ENCODE assay signal across 26 mouse cellular contexts in the genomic region with DNA sequence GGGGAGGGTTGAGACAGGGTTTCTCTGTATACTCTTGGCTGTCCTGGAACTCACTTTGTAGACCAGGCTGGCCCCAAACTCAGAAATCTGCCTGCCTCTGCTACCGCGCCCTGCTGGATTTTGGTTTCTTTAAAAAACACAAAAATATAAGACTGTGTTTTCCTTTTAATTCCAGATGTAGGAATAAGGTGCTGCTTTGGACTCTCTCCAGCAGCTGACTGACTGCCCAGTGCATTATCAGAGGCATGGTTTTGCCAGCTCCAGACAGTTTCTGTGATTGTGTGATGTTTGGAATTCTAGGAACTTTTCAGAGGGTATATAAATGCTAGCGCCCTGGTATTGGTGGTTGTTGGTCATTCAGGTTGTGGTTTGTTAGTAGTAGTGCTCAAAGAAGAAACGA. TPM values are rescaled to one million over a fixed set of nuclear protein-coding genes. Genes with fewer than 3 reads are reported as not detected.
DNase-seq lines count a peak whose midpoint lies in the region; ATAC-seq and TF ChIP-seq lines count a peak whose summit lies in the region.
"Had no signal": no experiment of that assay in that cellular context is flagged by ENCODE, and none has a peak within 500 bp of the region (broad histone marks: within the 10 kb centered on the region; RNA-seq: fewer than 3 reads in every experiment).

No protein-coding gene starts in this region.

- TF ChIP-seq POLR2A in heart, adult 2 months (IDR thresholded peaks at IDR 0.05; ENCODE audit: insufficient read depth, low read depth, low read length): no peak
- TF ChIP-seq POLR2A in CH12.LX (IDR thresholded peaks at IDR 0.05; ENCODE audit: low read depth, low read length): no peak
- no peak for TF ChIP-seq POLR2A in thymus, adult 2 months (IDR thresholded peaks at IDR 0.05; ENCODE audit: control insufficient read depth, extremely low read depth, insufficient read depth, low read length, poor library complexity)

- no peak overlapping the region for H3K9ac ChIP-seq in heart, adult 2 months (ENCODE audit: low read depth, low read length)
- peak overlapping the region; percentile 54 for H3K9ac ChIP-seq in CH12.LX (ENCODE audit: insufficient read depth, low read depth)
- peak overlapping the region; percentile 98; the same call in 1 of the 2 replicates for H3K9ac ChIP-seq in liver, embryonic 13.5 days
- no peak overlapping the region for H3K9ac ChIP-seq in hindbrain, embryonic 16.5 days (ENCODE audit: low read depth, low read length)
- H3K9ac ChIP-seq: embryonic facial prominence, embryonic 13.5 days; heart, embryonic 12.5 days; hindbrain, embryonic 13.5 days had no signal

- H3K4me3 ChIP-seq in heart, adult 2 months: no peak overlapping the region
- no peak overlapping the region for H3K4me3 ChIP-seq in CH12.LX (replicated peaks in 1 of 3; ENCODE audit: low read depth in 2 of 3, low read length in 2 of 3, poor library complexity in 1 of 3)
- H3K4me3 ChIP-seq in liver, embryonic 13.5 days (replicated peaks): 0 out of 2 replicates have a peak overlapping the region, but pooled peaks have one; percentile 8
- H3K4me3 ChIP-seq in hindbrain, embryonic 16.5 days (ENCODE audit: low read length): no peak overlapping the region
- no peak overlapping the region for H3K4me3 ChIP-seq in thymus, adult 2 months (ENCODE audit: control insufficient read depth, insufficient read depth, low read length)
- H3K4me3 ChIP-seq: embryonic facial prominence, embryonic 13.5 days; heart, embryonic 12.5 days; hindbrain, embryonic 13.5 days; midbrain, embryonic 10.5 days had no signal

- H3K27me3 ChIP-seq in heart, adult 2 months (ENCODE audit: control insufficient read depth, insufficient read depth, low read length): no peaks in the 10 kb centered on the region
- no peaks in the 10 kb centered on the region for H3K27me3 ChIP-seq in CH12.LX (replicated peaks)
- no peaks in the 10 kb centered on the region for H3K27me3 ChIP-seq in liver, embryonic 13.5 days
- no peaks in the 10 kb centered on the region for H3K27me3 ChIP-seq in hindbrain, embryonic 16.5 days (replicated peaks; ENCODE audit: control insufficient read depth, insufficient read depth, low read length)
- H3K27me3 ChIP-seq in thymus, adult 2 months (ENCODE audit: control insufficient read depth, insufficient read depth, low read length): no peaks in the 10 kb centered on the region
- H3K27me3 ChIP-seq: embryonic facial prominence, embryonic 13.5 days; heart, embryonic 12.5 days; hindbrain, embryonic 13.5 days had no signal

- TF ChIP-seq RAD21 in CH12.LX (IDR thresholded peaks at IDR 0.05; ENCODE audit: low read depth, low read length): no peak

- peak overlapping the region; percentile 86; the same call in 1 of the 2 replicates for H3K4me2 ChIP-seq in CH12.LX (ENCODE audit: insufficient read depth, low read depth, poor library complexity, severe bottlenecking)
- H3K4me2 ChIP-seq in liver, embryonic 13.5 days: peak overlapping the region; percentile 84
- no peak overlapping the region for H3K4me2 ChIP-seq in hindbrain, embryonic 16.5 days (ENCODE audit: low read length)
- H3K4me2 ChIP-seq: embryonic facial prominence, embryonic 13.5 days; heart, embryonic 12.5 days; hindbrain, embryonic 13.5 days had no signal

- peaks cover 2% of the 10 kb centered on the region for H3K4me1 ChIP-seq in heart, adult 2 months (ENCODE audit: control insufficient read depth, insufficient read depth, low read length)
- H3K4me1 ChIP-seq in CH12.LX (ENCODE audit: control insufficient read depth in 1 of 2, insufficient read depth in 2 of 2): peaks cover 0 to 22% of the 10 kb centered on the region in 2 experiments; a peak in 3 of 4 replicates
- H3K4me1 ChIP-seq in liver, embryonic 13.5 days (replicated peaks): peaks cover 51% of the 10 kb centered on the region
- peaks cover 12% of the 10 kb centered on the region for H3K4me1 ChIP-seq in hindbrain, embryonic 16.5 days (ENCODE audit: control insufficient read depth, insufficient read depth, low read depth, low read length)
- peaks cover 3% of the 10 kb centered on the region for H3K4me1 ChIP-seq in thymus, adult 2 months (replicated peaks; ENCODE audit: control insufficient read depth, insufficient read depth, low read length)

- H3K27ac ChIP-seq in heart, adult 2 months: peak overlapping the region; percentile 99
- H3K27ac ChIP-seq in CH12.LX (ENCODE audit: insufficient read depth, low read depth): no peak overlapping the region
- peak overlapping the region; percentile 98 for H3K27ac ChIP-seq in liver, embryonic 13.5 days
- no peak overlapping the region for H3K27ac ChIP-seq in hindbrain, embryonic 16.5 days (ENCODE audit: low read depth, low read length)
- no peak overlapping the region for H3K27ac ChIP-seq in thymus, adult 2 months (ENCODE audit: control insufficient read depth, insufficient read depth, low read length)
- H3K27ac ChIP-seq: embryonic facial prominence, embryonic 13.5 days; hindbrain, embryonic 13.5 days; kidney, postnatal 0 days; midbrain, embryonic 10.5 days had no signal

- H3K9me3 ChIP-seq in CH12.LX (replicated peaks; ENCODE audit: low read length): no peaks in the 10 kb centered on the region
- no peaks in the 10 kb centered on the region for H3K9me3 ChIP-seq in liver, embryonic 13.5 days (replicated peaks)
- H3K9me3 ChIP-seq in hindbrain, embryonic 16.5 days (ENCODE audit: control insufficient read depth, low read length): no peaks in the 10 kb centered on the region
- H3K9me3 ChIP-seq: embryonic facial prominence, embryonic 13.5 days; heart, embryonic 12.5 days; hindbrain, embryonic 13.5 days; midbrain, embryonic 10.5 days had no signal

- dilution Hi-C loops in CH12.LX (cut with MboI; ENCODE audit: extremely low pct_ligation_motif_present, extremely low pct_unique_long_range_greater_than_20kb, low sequenced_read_pairs): no loop called here

- TF ChIP-seq CTCF in heart, adult 2 months (IDR thresholded peaks at IDR 0.05): no peak
- TF ChIP-seq CTCF in CH12.LX (conservative IDR thresholded peaks at IDR 0.05 in 1 of 2, IDR thresholded peaks at IDR 0.05 in 1 of 2; ENCODE audit: low read depth in 2 of 2, low read length in 2 of 2): no peak
- no peak for TF ChIP-seq CTCF in thymus, adult 2 months (IDR thresholded peaks at IDR 0.05; ENCODE audit: borderline replicate concordance, control insufficient read depth, extremely low read depth, insufficient read depth, low read length, poor library complexity)

- no peak for TF ChIP-seq EP300 in heart, adult 2 months (IDR thresholded peaks at IDR 0.05; ENCODE audit: insufficient read depth, low read depth, low read length)
- TF ChIP-seq EP300 in CH12.LX (IDR thresholded peaks at IDR 0.05; ENCODE audit: low read length): no peak

- H3K79me2 ChIP-seq in heart, adult 2 months (replicated peaks; ENCODE audit: control insufficient read depth, insufficient read depth, low read length): no peaks in the 10 kb centered on the region
- H3K79me2 ChIP-seq in CH12.LX (replicated peaks; ENCODE audit: control insufficient read depth, extremely low read depth, insufficient read depth, poor library complexity, severe bottlenecking): peaks cover 21% of the 10 kb centered on the region

- no peak for ATAC-seq in liver, embryonic 13.5 days (ENCODE audit: low read depth)
- ATAC-seq in hindbrain, embryonic 16.5 days: no peak
- ATAC-seq: forebrain, embryonic 16.5 days; inflammation-experienced regulatory T-cells, adult 6 months had no signal

- intact Hi-C loops in heart, adult 2 months (cut with DNase I): no loop called here
- intact Hi-C loops in heart, postnatal 25 days (cut with DNase I): no loop called here

- in situ Hi-C loops in CH12.LX (cut with MboI; ENCODE audit: low pct_ligation_motif_present, low pct_unique_long_range_greater_than_20kb, low sequenced_read_pairs): no loop called here

- DNase-seq in heart, adult 2 months: no peak
- no peak for DNase-seq in heart, postnatal 25 days (ENCODE audit: low spot score)
- DNase-seq in 3T3-L1 (ENCODE audit: low read depth, low spot score) (peak; percentile 48), CH12.LX (ENCODE audit: extremely low read depth) (no peak)
- no peak for DNase-seq in liver, embryonic 13.5 days
- DNase-seq in thymus, adult 2 months: no peak
- DNase-seq in lung, postnatal 25 days (ENCODE audit: low spot score): no peak
- DNase-seq: cerebellum, adult 11 months; cerebellum, postnatal 36 days; embryo, embryonic 11 days; gastrocnemius, postnatal 25 days; heart, postnatal 14 days; kidney, adult 2 months; layer of hippocampus, adult 9-11 months; right cerebral cortex, postnatal 14 days; thymus, postnatal 25 days had no signal

- 78% methylated on average over 4 of the region's 4 CpGs for WGBS in heart, adult 2 months
- WGBS in liver, embryonic 13.5 days (ENCODE audit: insufficient replicate concordance): 90% methylated on average over 4 of the region's 4 CpGs
- 94% methylated on average over 4 of the region's 4 CpGs for WGBS in hindbrain, embryonic 16.5 days
- 95% methylated on average over 4 of the region's 4 CpGs for WGBS in thymus, adult 2 months

- peaks cover 2% of the 10 kb centered on the region for H3K36me3 ChIP-seq in heart, adult 2 months (ENCODE audit: control insufficient read depth, insufficient read depth, low read length)
- peaks cover 6 to 16% of the 10 kb centered on the region in 2 experiments for H3K36me3 ChIP-seq in CH12.LX (replicated peaks in 1 of 2; ENCODE audit: control insufficient read depth in 1 of 2, insufficient read depth in 1 of 2, low read length in 1 of 2)
- H3K36me3 ChIP-seq in liver, embryonic 13.5 days: peaks cover 24% of the 10 kb centered on the region
- H3K36me3 ChIP-seq in hindbrain, embryonic 16.5 days (ENCODE audit: control insufficient read depth, insufficient read depth, low read length): no peaks in the 10 kb centered on the region
- H3K36me3 ChIP-seq in thymus, adult 2 months (ENCODE audit: control insufficient read depth, insufficient read depth, low read length): no peaks in the 10 kb centered on the region

RNA-seq across cellular contexts. Expression of a gene that starts 2.4 kb away (rescaled TPM):
- 10 to 100 TPM; 62.8 to 72.5 TPM for total RNA-seq in heart, adult 2 months (2021)
- polyA plus RNA-seq in heart, adult 2 months (2012; rRNA removed): 47.6 and 61.2 TPM in 2 replicates
- 10 to 100 TPM; 61.4 to 62.1 TPM for total RNA-seq in heart, postnatal 25 days (2021)
- total RNA-seq in CH12.LX (2012; rRNA removed) (25.4 and 28.5 TPM in 2 replicates), CH12.LX (2014; rRNA removed) (35.5 and 37.7 TPM in 2 replicates)
- 37.6 and 45.5 TPM in 2 replicates for polyA plus RNA-seq in CH12.LX (2012; ENCODE audit: insufficient read length, low read depth)
- polyA plus RNA-seq in liver, embryonic 13.5 days (2015; fragmentation: Nextera tagmentation; extraction: Ambion mirVana): 15.8 and 22.4 TPM in 2 replicates
- polyA plus RNA-seq in hindbrain, embryonic 16.5 days (2015; fragmentation: Nextera tagmentation; extraction: Ambion mirVana): 15.2 and 18.2 TPM in 2 replicates
- polyA plus RNA-seq in thymus, adult 2 months (2012; rRNA removed): 53.6 and 57.1 TPM in 2 replicates

RNA-seq across cellular contexts. Expression of a gene that starts 9.8 kb away (rescaled TPM):
- 1 to 10 TPM; 4.0 to 4.6 TPM for total RNA-seq in heart, adult 2 months (2021)
- 3.5 and 7.4 TPM in 2 replicates for polyA plus RNA-seq in heart, adult 2 months (2012; rRNA removed)
- total RNA-seq in heart, postnatal 25 days (2021): 1 to 10 TPM; 4.9 TPM
- total RNA-seq in CH12.LX (2012; rRNA removed) (32.0 and 42.1 TPM in 2 replicates), CH12.LX (2014; rRNA removed) (65.2 and 67.1 TPM in 2 replicates)
- 37.0 and 46.5 TPM in 2 replicates for polyA plus RNA-seq in CH12.LX (2012; ENCODE audit: insufficient read length, low read depth)
- 60.3 and 69.1 TPM in 2 replicates for polyA plus RNA-seq in liver, embryonic 13.5 days (2015; fragmentation: Nextera tagmentation; extraction: Ambion mirVana)
- 18.7 and 20.5 TPM in 2 replicates for polyA plus RNA-seq in hindbrain, embryonic 16.5 days (2015; fragmentation: Nextera tagmentation; extraction: Ambion mirVana)
- polyA plus RNA-seq in thymus, adult 2 months (2012; rRNA removed): 25.0 and 29.3 TPM in 2 replicates

RNA-seq across cellular contexts. Expression of a gene that starts 16.5 kb away (rescaled TPM):
- total RNA-seq in heart, adult 2 months (2021): under 1 TPM; 0.44 to 0.45 TPM
- 1.5 and 1.7 TPM in 2 replicates for polyA plus RNA-seq in heart, adult 2 months (2012; rRNA removed)
- total RNA-seq in heart, postnatal 25 days (2021): 1 to 10 TPM in 1 of 2 experiments, under 1 TPM in 1; 0.94 to 1.1 TPM
- total RNA-seq in CH12.LX (2012; rRNA removed): 0.25 and 0.59 TPM in 2 replicates
- not detected in 2 replicates for total RNA-seq in CH12.LX (2014; rRNA removed)
- not detected in 2 replicates for polyA plus RNA-seq in CH12.LX (2012; ENCODE audit: insufficient read length, low read depth)
- polyA plus RNA-seq in liver, embryonic 13.5 days (2015; fragmentation: Nextera tagmentation; extraction: Ambion mirVana): 57.8 and 64.2 TPM in 2 replicates
- 16.9 and 19.9 TPM in 2 replicates for polyA plus RNA-seq in hindbrain, embryonic 16.5 days (2015; fragmentation: Nextera tagmentation; extraction: Ambion mirVana)
- 1.2 and 2.0 TPM in 2 replicates for polyA plus RNA-seq in thymus, adult 2 months (2012; rRNA removed)
- polyA plus RNA-seq: macrophage had no signal

RNA-seq across cellular contexts. Expression of a gene that starts 26.1 kb away (rescaled TPM):
- total RNA-seq in heart, adult 2 months (2021): 1 to 10 TPM; 1.8 to 2.0 TPM
- polyA plus RNA-seq in heart, adult 2 months (2012; rRNA removed): 1.5 and 1.7 TPM in 2 replicates
- total RNA-seq in heart, postnatal 25 days (2021): 1 to 10 TPM; 1.8 to 1.9 TPM
- not detected in 2 replicates for total RNA-seq in CH12.LX (2012; rRNA removed)
- not detected in 2 replicates for total RNA-seq in CH12.LX (2014; rRNA removed)
- not detected in 2 replicates for polyA plus RNA-seq in CH12.LX (2012; ENCODE audit: insufficient read length, low read depth)
- polyA plus RNA-seq in liver, embryonic 13.5 days (2015; fragmentation: Nextera tagmentation; extraction: Ambion mirVana): 1.5 and 2.2 TPM in 2 replicates
- 4.9 and 6.7 TPM in 2 replicates for polyA plus RNA-seq in hindbrain, embryonic 16.5 days (2015; fragmentation: Nextera tagmentation; extraction: Ambion mirVana)
- 0.15 TPM in 1 of 2 replicates, not detected in the other for polyA plus RNA-seq in thymus, adult 2 months (2012; rRNA removed)
- total RNA-seq: neutrophil, adult 5-6 weeks had no signal
- polyA plus RNA-seq: inflammation-experienced regulatory T-cells, adult 6 months; macrophage had no signal

RNA-seq across cellular contexts. Expression of a gene that starts 38.4 kb away (rescaled TPM):
- total RNA-seq in heart, adult 2 months (2021): 100 to 1,000 TPM; 105 to 115 TPM
- 148 and 203 TPM in 2 replicates for polyA plus RNA-seq in heart, adult 2 months (2012; rRNA removed)
- 100 to 1,000 TPM; 116 to 127 TPM for total RNA-seq in heart, postnatal 25 days (2021)
- 58.7 and 76.5 TPM in 2 replicates for total RNA-seq in CH12.LX (2012; rRNA removed)
- total RNA-seq in CH12.LX (2014; rRNA removed): 66.4 and 68.1 TPM in 2 replicates
- 70.4 and 75.5 TPM in 2 replicates for polyA plus RNA-seq in CH12.LX (2012; ENCODE audit: insufficient read length, low read depth)
- polyA plus RNA-seq in liver, embryonic 13.5 days (2015; fragmentation: Nextera tagmentation; extraction: Ambion mirVana): 77.9 and 83.4 TPM in 2 replicates
- 342 and 364 TPM in 2 replicates for polyA plus RNA-seq in hindbrain, embryonic 16.5 days (2015; fragmentation: Nextera tagmentation; extraction: Ambion mirVana)
- polyA plus RNA-seq in thymus, adult 2 months (2012; rRNA removed): 50.2 and 53.8 TPM in 2 replicates

Comparison
In these comparisons a context has a peak if more than half of its experiments do, and no peak if none do; other contexts are left out.
1. H3K27ac ChIP-seq: peak in heart, adult 2 months (single experiment) and liver, embryonic 13.5 days (single experiment); none in CH12.LX (single experiment), hindbrain, embryonic 16.5 days (single experiment) and thymus, adult 2 months (single experiment).
2. H3K9ac ChIP-seq: peak in CH12.LX (single experiment) and liver, embryonic 13.5 days (single experiment); none in heart, adult 2 months (single experiment) and hindbrain, embryonic 16.5 days (single experiment).